9 mouse cellular contexts compared by ENCODE assay signal in the genomic region with DNA sequence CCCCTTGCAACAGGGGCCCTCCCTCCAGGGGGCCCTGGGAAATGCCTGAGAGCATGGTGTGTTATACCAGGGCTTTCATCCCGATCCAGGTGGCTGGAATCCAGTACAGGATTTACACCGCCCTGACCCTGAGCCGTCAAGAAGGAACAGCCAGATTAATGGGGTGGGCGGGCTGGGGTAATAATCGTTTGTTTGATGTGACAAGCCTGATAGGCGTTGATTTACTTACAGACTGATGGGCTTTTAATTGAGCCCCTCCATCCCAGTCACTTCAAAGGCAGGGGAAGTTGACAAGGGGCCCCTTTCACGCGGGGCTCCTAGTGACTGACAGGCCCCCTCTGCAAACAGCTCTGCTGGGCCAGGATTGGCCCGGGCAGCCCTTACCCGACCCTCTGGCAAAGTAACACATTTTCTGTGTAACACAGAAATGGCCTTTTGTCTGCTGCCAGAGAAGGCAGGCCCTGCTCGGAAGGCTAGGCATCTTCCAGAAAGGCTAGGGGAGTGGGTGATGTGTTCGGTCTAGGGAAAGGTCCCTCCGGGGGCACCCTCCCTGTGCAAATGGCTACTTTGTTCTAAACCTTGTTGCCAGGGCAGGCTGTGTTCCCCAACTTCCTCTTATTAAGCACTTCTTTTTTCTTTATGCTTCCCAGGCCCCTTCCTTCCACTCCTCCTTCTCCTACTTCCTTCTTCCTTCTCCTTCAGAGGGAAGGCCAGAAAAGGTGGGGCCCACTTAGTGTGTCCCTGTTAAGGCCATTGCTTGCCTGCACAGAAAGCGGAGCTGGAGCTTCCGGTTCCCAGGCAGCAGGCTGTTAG. TPM values are rescaled to one million over a fixed set of nuclear protein-coding genes. Genes with fewer than 3 reads are reported as not detected.
A peak's percentile ranks its signal among the peaks of the same experiment; 100 is the strongest.
DNase-seq lines count a peak whose midpoint lies in the region; ATAC-seq lines count a peak whose summit lies in the region.
"Had no signal": no experiment of that assay in that cellular context is flagged by ENCODE, and none has a peak within 500 bp of the region (broad histone marks: within the 10 kb centered on the region; RNA-seq: fewer than 3 reads in every experiment).

No protein-coding gene starts in this region.

- no peaks in the 10 kb centered on the region for H3K36me3 ChIP-seq in kidney, embryonic 14.5 days (ENCODE audit: control insufficient read depth, insufficient read depth, low read length)
- H3K36me3 ChIP-seq in forebrain, embryonic 10.5 days (replicated peaks), result no peaks in the 10 kb centered on the region
- no peaks in the 10 kb centered on the region for H3K36me3 ChIP-seq in neural tube, embryonic 12.5 days
- H3K36me3 ChIP-seq: G1E had no signal

- H3K4me1 ChIP-seq in kidney, embryonic 14.5 days (ENCODE audit: control insufficient read depth, insufficient read depth, low read length), result peaks cover 32% of the 10 kb centered on the region
- peaks cover 55% of the 10 kb centered on the region for H3K4me1 ChIP-seq in forebrain, embryonic 10.5 days
- peaks cover 24% of the 10 kb centered on the region for H3K4me1 ChIP-seq in neural tube, embryonic 12.5 days

- ATAC-seq in kidney, embryonic 14.5 days (ENCODE audit: low FRiP score, low TSS enrichment), result peak; percentile 94
- ATAC-seq in neural tube, embryonic 12.5 days (ENCODE audit: low FRiP score, low read depth), result peak; percentile 91
- no peak for ATAC-seq in inflammation-experienced regulatory T-cells, adult 6 months

- no peak overlapping the region for H3K4me3 ChIP-seq in kidney, embryonic 14.5 days (ENCODE audit: low read length)
- peak overlapping the region; percentile 9; the same call in 1 of the 2 replicates for H3K4me3 ChIP-seq in forebrain, embryonic 10.5 days
- H3K4me3 ChIP-seq in neural tube, embryonic 12.5 days, result no peak overlapping the region

- WGBS in kidney, embryonic 14.5 days, result 4% methylated on average over 15 of the region's 15 CpGs
- WGBS in forebrain, embryonic 10.5 days, result 9% methylated on average over 15 of the region's 15 CpGs
- WGBS in neural tube, embryonic 12.5 days, result 3% methylated on average over 15 of the region's 15 CpGs

- H3K27ac ChIP-seq in kidney, embryonic 14.5 days (ENCODE audit: low read depth, low read length), result peak overlapping the region; percentile 53; the same call in 1 of the 2 replicates
- H3K27ac ChIP-seq in forebrain, embryonic 10.5 days, result peak overlapping the region; percentile 79
- H3K27ac ChIP-seq in neural tube, embryonic 12.5 days, result no peak overlapping the region

- no peak for DNase-seq in kidney, adult 11 months
- peak; percentile 63 for DNase-seq in adrenal gland, adult 18-20 months (ENCODE audit: low spot score in 2 of 2)
- DNase-seq in forebrain, embryonic 10.5 days (ENCODE audit: extremely low spot score, low spot score), result peak; percentile 85
- DNase-seq in layer of hippocampus, postnatal 10 days (ENCODE audit: low spot score in 2 of 2), result peak; percentile 36 to 54
- DNase-seq in cerebellum, adult 11 months, result no peak

- no peaks in the 10 kb centered on the region; the same call in 1 of the 2 replicates for H3K27me3 ChIP-seq in kidney, embryonic 14.5 days (ENCODE audit: control insufficient read depth, insufficient read depth, low read length)
- H3K27me3 ChIP-seq in forebrain, embryonic 10.5 days (ENCODE audit: poor library complexity, severe bottlenecking), result peaks cover 73% of the 10 kb centered on the region
- H3K27me3 ChIP-seq in neural tube, embryonic 12.5 days (replicated peaks), result peaks cover 36% of the 10 kb centered on the region

- H3K9me3 ChIP-seq in kidney, embryonic 14.5 days (ENCODE audit: control insufficient read depth, low read length), result no peaks in the 10 kb centered on the region
- peaks cover 4% of the 10 kb centered on the region; the same call in 1 of the 2 replicates for H3K9me3 ChIP-seq in forebrain, embryonic 10.5 days
- no peaks in the 10 kb centered on the region for H3K9me3 ChIP-seq in neural tube, embryonic 12.5 days
- H3K9me3 ChIP-seq: G1E had no signal

- H3K9ac ChIP-seq in kidney, embryonic 14.5 days (ENCODE audit: low read depth, low read length), result no peak overlapping the region
- no peak overlapping the region for H3K9ac ChIP-seq in neural tube, embryonic 12.5 days

- peak overlapping the region; percentile 28 for H3K4me2 ChIP-seq in kidney, embryonic 14.5 days (replicated peaks; ENCODE audit: low read depth, low read length)
- H3K4me2 ChIP-seq in neural tube, embryonic 12.5 days (replicated peaks), result peak overlapping the region; percentile 42

RNA-seq across cellular contexts. Expression of gene Zfp703, which starts 15.7 kb away (rescaled TPM):
- 17.0 and 18.2 TPM in 2 replicates for polyA plus RNA-seq in kidney, embryonic 14.5 days (2014; fragmentation: Nextera tagmentation; extraction: Ambion mirVana)
- total RNA-seq in adrenal gland, adult 18-20 months (2021), result 100 to 1,000 TPM; 107 to 163 TPM
- polyA plus RNA-seq in forebrain, embryonic 10.5 days (2016; fragmentation: Nextera tagmentation; extraction: Ambion mirVana), result 6.2 and 6.7 TPM in 2 replicates
- 10 to 100 TPM; 20.5 to 21.7 TPM for total RNA-seq in layer of hippocampus, postnatal 10 days (2021)
- polyA plus RNA-seq in neural tube, embryonic 12.5 days (2016; fragmentation: Nextera tagmentation; extraction: Ambion mirVana), result 24.0 and 25.3 TPM in 2 replicates
- polyA plus RNA-seq in inflammation-experienced regulatory T-cells, adult 6 months (2017; shearing (Covaris generic)), result 1 to 10 TPM; 2.4 to 4.1 (median 3.3) TPM

Comparison
In these comparisons a context has a peak if more than half of its experiments do, and no peak if none do; other contexts are left out.
1. DNase-seq: peak in adrenal gland, adult 18-20 months (2 of 2), forebrain, embryonic 10.5 days (single experiment) and layer of hippocampus, postnatal 10 days (2 of 2); none in kidney, adult 11 months (single experiment) and cerebellum, adult 11 months (single experiment).